ENCODE assay signal across 8 mouse cellular contexts in genomic region chr9:48985708-48986088, GRCm38 (mm10). TPM values are rescaled to one million over a fixed set of nuclear protein-coding genes. Genes with fewer than 3 reads are reported as not detected.
DNase-seq lines count a peak whose midpoint lies in the region; ATAC-seq and TF ChIP-seq lines count a peak whose summit lies in the region.

No protein-coding gene starts in this region.

- peak overlapping the region; percentile 93 for H3K27ac ChIP-seq in heart, embryonic 15.5 days
- peak overlapping the region; percentile 77; the same call in 1 of the 2 replicates for H3K27ac ChIP-seq in bone marrow, adult 2 months (ENCODE audit: control insufficient read depth, insufficient read depth, low read depth, low read length, poor library complexity)
- peak overlapping the region; percentile 78 for H3K27ac ChIP-seq in hindbrain, embryonic 12.5 days
- H3K27ac ChIP-seq in midbrain, embryonic 11.5 days (ENCODE audit: low read depth, low read length) = peak overlapping the region; percentile 12; the same call in 1 of the 2 replicates

- no peaks in the 10 kb centered on the region for H3K27me3 ChIP-seq in heart, embryonic 15.5 days
- H3K27me3 ChIP-seq in hindbrain, embryonic 12.5 days = no peaks in the 10 kb centered on the region
- H3K27me3 ChIP-seq in midbrain, embryonic 11.5 days (ENCODE audit: control insufficient read depth, insufficient read depth, low read length) = no peaks in the 10 kb centered on the region

- peak overlapping the region; percentile 95 for H3K4me3 ChIP-seq in heart, embryonic 15.5 days
- peak overlapping the region; percentile 90 for H3K4me3 ChIP-seq in bone marrow, adult 2 months (replicated peaks; ENCODE audit: control insufficient read depth, low read depth, low read length)
- peak overlapping the region; percentile 81 for H3K4me3 ChIP-seq in hindbrain, embryonic 12.5 days
- H3K4me3 ChIP-seq in midbrain, embryonic 11.5 days (ENCODE audit: low read depth, low read length) = peak overlapping the region; percentile 60

- peak overlapping the region; percentile 72 for H3K4me2 ChIP-seq in heart, embryonic 15.5 days
- peak overlapping the region; percentile 57 for H3K4me2 ChIP-seq in hindbrain, embryonic 12.5 days (replicated peaks)
- peak overlapping the region; percentile 51 for H3K4me2 ChIP-seq in midbrain, embryonic 11.5 days

- peak overlapping the region; percentile 97 for H3K9ac ChIP-seq in heart, embryonic 15.5 days
- peak overlapping the region; percentile 79 for H3K9ac ChIP-seq in hindbrain, embryonic 12.5 days
- H3K9ac ChIP-seq in midbrain, embryonic 11.5 days (ENCODE audit: low read length) = peak overlapping the region; percentile 74

- no peaks in the 10 kb centered on the region for H3K36me3 ChIP-seq in heart, embryonic 15.5 days
- no peaks in the 10 kb centered on the region for H3K36me3 ChIP-seq in hindbrain, embryonic 12.5 days
- no peaks in the 10 kb centered on the region for H3K36me3 ChIP-seq in midbrain, embryonic 11.5 days (ENCODE audit: control insufficient read depth, insufficient read depth, low read length)

- no peak for ATAC-seq in heart, embryonic 15.5 days (replicated peaks; ENCODE audit: insufficient number of reproducible peaks, insufficient read depth, low FRiP score, low read depth)
- ATAC-seq in hindbrain, embryonic 12.5 days (ENCODE audit: low FRiP score) = no peak
- ATAC-seq in midbrain, embryonic 11.5 days (ENCODE audit: low FRiP score) = no peak

- TF ChIP-seq CTCF in bone marrow, adult 2 months (IDR thresholded peaks at IDR 0.05; ENCODE audit: control insufficient read depth, insufficient read depth, low read length) = no peak

- WGBS in heart, embryonic 15.5 days = under 1% methylated on average over 20 of the region's 20 CpGs
- WGBS in bone marrow, adult 2 months = 1% methylated on average over 20 of the region's 20 CpGs
- WGBS in hindbrain, embryonic 12.5 days = 1% methylated on average over 20 of the region's 20 CpGs
- 0% methylated on average over 20 of the region's 20 CpGs for WGBS in midbrain, embryonic 11.5 days

- no peak for DNase-seq in heart, postnatal 10 days
- DNase-seq in midbrain, embryonic 11.5 days (ENCODE audit: low spot score, missing footprints) = peak; percentile 98
- DNase-seq in retina, embryonic 14.5 days (ENCODE audit: low spot score) = no peak
- no peak for DNase-seq in MN1 (ENCODE audit: low spot score)
- no peak for DNase-seq in testis, postnatal 14 days (ENCODE audit: low spot score)

- H3K9me3 ChIP-seq in heart, embryonic 15.5 days (replicated peaks) = no peaks in the 10 kb centered on the region
- no peaks in the 10 kb centered on the region for H3K9me3 ChIP-seq in hindbrain, embryonic 12.5 days (replicated peaks)
- no peaks in the 10 kb centered on the region for H3K9me3 ChIP-seq in midbrain, embryonic 11.5 days (ENCODE audit: control insufficient read depth, low read length)

- peaks cover 29% of the 10 kb centered on the region for H3K4me1 ChIP-seq in heart, embryonic 15.5 days (replicated peaks)
- no peaks in the 10 kb centered on the region; the same call in 1 of the 2 replicates for H3K4me1 ChIP-seq in bone marrow, adult 2 months (ENCODE audit: control insufficient read depth, insufficient read depth, low read length)
- H3K4me1 ChIP-seq in hindbrain, embryonic 12.5 days = peaks cover 22% of the 10 kb centered on the region
- peaks cover 10% of the 10 kb centered on the region for H3K4me1 ChIP-seq in midbrain, embryonic 11.5 days (ENCODE audit: control insufficient read depth, insufficient read depth, low read length)

- intact Hi-C loops in heart, postnatal 10 days (cut with DNase I) = loop anchor here (5.0 to 10.0 kb wide), 3 partner anchors 67 to 491 kb away; partner anchors contain the start of genes Gm5617 and Rbm7

- TF ChIP-seq POLR2A in bone marrow, adult 2 months (IDR thresholded peaks at IDR 0.05; ENCODE audit: borderline replicate concordance, control insufficient read depth, low read depth, low read length) = no peak

RNA-seq across cellular contexts. Expression of gene Usp28, which starts 0.5 kb away (rescaled TPM):
- 99.1 and 102 TPM in 2 replicates for polyA plus RNA-seq in heart, embryonic 15.5 days (2015; fragmentation: Nextera tagmentation; extraction: Ambion mirVana)
- total RNA-seq in heart, postnatal 10 days (2021) = 100 to 1,000 TPM; 161 to 198 TPM
- 5.4 and 26.7 TPM in 2 replicates for polyA plus RNA-seq in bone marrow, adult 2 months (2011; ENCODE audit: insufficient read depth, insufficient read length, low replicate concordance, missing spikeins)
- polyA plus RNA-seq in hindbrain, embryonic 12.5 days (2016; fragmentation: Nextera tagmentation; extraction: Ambion mirVana) = 45.0 and 47.3 TPM in 2 replicates
- polyA plus RNA-seq in midbrain, embryonic 11.5 days (2014; fragmentation: Nextera tagmentation; extraction: Ambion mirVana) = 41.5 and 43.0 TPM in 2 replicates

RNA-seq across cellular contexts. Expression of gene Htr3b, which starts 20.9 kb away (rescaled TPM):
- 0.24 TPM in 1 of 2 replicates, not detected in the other for polyA plus RNA-seq in heart, embryonic 15.5 days (2015; fragmentation: Nextera tagmentation; extraction: Ambion mirVana)
- not detected for total RNA-seq in heart, postnatal 10 days (2021)
- not detected in 2 replicates for polyA plus RNA-seq in bone marrow, adult 2 months (2011; ENCODE audit: insufficient read depth, insufficient read length, low replicate concordance, missing spikeins)
- polyA plus RNA-seq in hindbrain, embryonic 12.5 days (2016; fragmentation: Nextera tagmentation; extraction: Ambion mirVana) = 0.22 TPM in 1 of 2 replicates, not detected in the other
- polyA plus RNA-seq in midbrain, embryonic 11.5 days (2014; fragmentation: Nextera tagmentation; extraction: Ambion mirVana) = 0.08 TPM in 1 of 2 replicates, not detected in the other

Comparison
In these comparisons a context has a peak if more than half of its experiments do, and no peak if none do; other contexts are left out.
1. H3K27ac ChIP-seq: peak in every context shown above with its lines; median percentile 93 in heart, embryonic 15.5 days; 78 in hindbrain, embryonic 12.5 days; 77 in bone marrow, adult 2 months; 12 in midbrain, embryonic 11.5 days.